Mouse (Mus musculus) forebrain, embryonic 14.5 days (tissue): ENCODE measurements around the gene Slc5a4a. TPM values are rescaled to one million over a fixed set of nuclear protein-coding genes. Genes with fewer than 3 reads are reported as not detected.
A peak's percentile ranks its signal among the peaks of the same experiment; 100 is the strongest.

ENCODE experiments used
- ATAC-seq: fragments of 200-750 bp; cut with Nextera tagmentation; 2 replicates; pipeline ENCODE4 v1.8.0; 2017; ENCODE audit warnings: mild to moderate bottlenecking, moderate library complexity
- DNase-seq: peaks from one replicate; pipeline ENCODE4 v3.0.0-alpha.2; 2015; ENCODE audit warnings: low spot score
- H3K27ac ChIP-seq: fragments of 300-500 bp; sonication (generic); 2 replicates; pipeline ENCODE4 v1.5.1; 2014; ENCODE audit warnings: low read depth, mild to moderate bottlenecking, control low read depth, low read length, moderate library complexity
- H3K27me3 ChIP-seq: fragments of 300-500 bp; sonication (generic); replicated peaks from 2 replicates; pipeline ENCODE4 v1.6.1; 2014; ENCODE audit warnings: low read length, control low read depth, mixed read lengths; ENCODE audit not compliant: control insufficient read depth, insufficient read depth
- H3K36me3 ChIP-seq: fragments of 300-500 bp; sonication (generic); 2 replicates; pipeline ENCODE4 v1.6.1; 2014; ENCODE audit warnings: low read length, control low read depth; ENCODE audit not compliant: control insufficient read depth, insufficient read depth
- H3K4me1 ChIP-seq: fragments of 300-500 bp; sonication (generic); 2 replicates; pipeline ENCODE4 v1.6.1; 2014; ENCODE audit warnings: antibody characterized with exemption, low read length, control low read depth; ENCODE audit not compliant: control insufficient read depth, insufficient read depth
- H3K4me2 ChIP-seq: fragments of 300-500 bp; sonication (generic); 2 replicates; pipeline ENCODE4 v1.6.1; 2014; ENCODE audit warnings: mild to moderate bottlenecking, control low read depth, low read length
- H3K4me3 ChIP-seq: fragments of 300-500 bp; sonication (generic); 2 replicates; pipeline ENCODE4 v1.5.1; 2014; ENCODE audit warnings: low read depth, low read length, control low read depth
- H3K9ac ChIP-seq: fragments of 300-500 bp; sonication (generic); 2 replicates; pipeline ENCODE4 v1.6.1; 2014; ENCODE audit warnings: mild to moderate bottlenecking, low read length, control low read depth, moderate library complexity
- H3K9me3 ChIP-seq: fragments of 300-500 bp; sonication (generic); replicated peaks from 2 replicates; pipeline ENCODE4 v1.6.1; 2016; ENCODE audit warnings: low read length, control low read depth, mixed read lengths; ENCODE audit not compliant: control insufficient read depth
- WGBS: fragments of 180-500 bp; shearing (Covaris S2); extraction: QIAGEN DNeasy Blood & Tissue Kit; methylation state at CpG from one replicate; pipeline ENCODE4 v1.1.7; 2014; 5-methylcytosine and 5-hydroxymethylcytosine counted together
- polyA plus RNA-seq: library from polyadenylated mRNA; unstranded; fragments of >200 nt; fragmentation: Nextera tagmentation; extraction: Ambion mirVana; gene quantifications from 2 replicates; pipeline ENCODE4 v1.2.1, GENCODE M21; 2014

Gene Slc5a4a
- polyA plus RNA-seq, 1 experiment from 2014 or later: not detected

DNA sequence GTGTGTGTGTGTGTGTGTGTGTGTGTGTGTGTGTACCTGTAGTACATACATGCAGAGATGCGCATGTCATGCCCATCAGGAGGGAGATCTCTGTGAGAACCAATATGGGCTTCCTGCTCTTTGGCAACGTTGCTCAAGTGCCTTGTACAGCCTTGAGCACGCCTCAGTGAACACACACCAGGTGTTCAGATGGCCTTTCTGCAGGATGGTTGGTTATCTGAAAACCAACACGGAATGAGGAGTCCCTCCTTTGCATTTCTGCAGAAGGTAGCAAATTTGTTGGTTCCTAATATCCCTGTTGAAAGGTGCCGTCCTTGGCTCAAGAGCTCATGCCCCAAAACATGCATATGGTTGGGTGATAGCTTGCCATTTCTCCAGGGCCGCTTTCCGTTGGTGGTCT, 8.7 kb downstream of the Slc5a4a start:
- Histone ChIP-seq H3K4me3 (no peak overlapping the region), H3K4me1 (no peaks in the 10 kb centered on the region), H3K27me3 (no peaks in the 10 kb centered on the region), H3K27ac (no peak overlapping the region), H3K4me2 (no peak overlapping the region), H3K9me3 (no peaks in the 10 kb centered on the region), H3K9ac (no peak overlapping the region), H3K36me3 (no peaks in the 10 kb centered on the region)
- 81% methylated on average over 7 of the region's 7 CpGs for WGBS
- no peak for DNase-seq
- no peak for ATAC-seq

DNA sequence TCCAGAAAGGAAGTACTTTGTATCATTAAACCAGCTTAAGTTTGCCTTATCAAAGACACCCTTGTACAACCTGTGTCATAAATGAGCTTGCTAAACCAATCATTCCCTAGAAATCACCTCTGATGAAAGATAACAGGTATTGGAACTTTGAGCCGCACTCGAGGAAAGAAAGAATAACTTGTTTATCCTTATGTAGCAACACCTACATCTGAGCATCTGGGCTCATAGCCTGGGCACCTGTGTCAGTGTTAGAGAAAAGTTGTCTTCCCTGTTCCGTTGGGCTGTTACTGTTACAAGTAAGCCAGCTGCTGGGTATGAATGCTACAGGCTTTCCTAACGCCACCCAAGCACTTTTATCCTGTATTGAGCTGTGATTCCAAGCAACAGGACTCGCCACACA, 10.3 kb downstream of the Slc5a4a start:
- DNase-seq: no peak
- 80% methylated on average over 5 of the region's 5 CpGs for WGBS
- Histone ChIP-seq H3K4me3 (no peak overlapping the region), H3K4me2 (no peak overlapping the region), H3K27ac (no peak overlapping the region), H3K27me3 (no peaks in the 10 kb centered on the region), H3K9ac (no peak overlapping the region), H3K36me3 (no peaks in the 10 kb centered on the region), H3K4me1 (no peaks in the 10 kb centered on the region), H3K9me3 (no peaks in the 10 kb centered on the region)
- ATAC-seq: no peak

DNA sequence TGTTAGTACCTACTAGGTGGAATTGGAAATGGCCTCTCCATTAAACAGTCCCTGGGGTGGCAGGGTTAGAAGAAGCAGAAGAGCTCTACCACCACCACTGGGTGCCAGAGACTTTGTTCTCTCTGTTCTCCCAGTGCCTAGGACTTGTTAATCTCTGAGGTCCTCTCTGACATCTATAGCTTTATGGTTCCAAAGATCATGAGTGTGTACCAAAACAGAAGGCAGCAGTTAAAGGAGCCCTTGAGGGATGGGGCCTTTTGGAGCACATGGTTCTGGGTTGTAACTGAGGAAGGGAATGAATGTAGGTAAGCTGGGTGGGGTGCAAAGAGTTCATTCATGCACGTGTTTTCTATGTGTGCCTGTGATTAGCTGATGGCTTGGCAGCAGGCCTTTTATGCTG, 10.8 kb downstream of the Slc5a4a start:
- DNase-seq (no peak), ATAC-seq (no peak)
- H3K9me3 ChIP-seq: no peaks in the 10 kb centered on the region
- no peaks in the 10 kb centered on the region for H3K36me3 ChIP-seq
- 73% methylated on average over 1 of the region's 1 CpGs for WGBS
- H3K9ac ChIP-seq: no peak overlapping the region
- no peak overlapping the region for H3K4me3 ChIP-seq
- H3K4me2 ChIP-seq: no peak overlapping the region
- H3K4me1 ChIP-seq: no peaks in the 10 kb centered on the region
- H3K27me3 ChIP-seq: no peaks in the 10 kb centered on the region
- no peak overlapping the region for H3K27ac ChIP-seq

DNA sequence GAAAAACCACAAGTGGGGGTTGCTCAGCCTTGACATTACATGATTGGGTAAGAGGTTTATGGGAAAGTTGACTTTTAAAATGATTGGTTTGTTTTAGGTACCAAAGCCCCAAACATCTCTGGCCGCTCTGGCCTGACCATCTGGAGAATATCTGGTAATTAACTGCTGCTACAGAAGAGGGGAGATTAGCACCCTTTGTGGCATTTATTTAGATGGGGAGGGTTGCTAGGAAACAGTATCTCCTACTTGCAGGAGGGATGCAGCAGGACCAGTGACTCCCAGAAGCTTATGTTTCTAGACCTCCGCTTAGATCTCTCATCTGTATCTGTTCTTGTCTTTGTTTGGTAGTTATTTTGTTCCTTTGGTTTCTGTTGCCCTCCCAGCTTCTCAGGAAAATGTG, 27.6 kb downstream of the Slc5a4a start:
- ATAC-seq: no peak
- DNase-seq: peak; percentile 41
- H3K27ac ChIP-seq: no peak overlapping the region
- no peak overlapping the region for H3K4me2 ChIP-seq
- H3K9ac ChIP-seq: no peak overlapping the region
- H3K9me3 ChIP-seq: no peaks in the 10 kb centered on the region
- WGBS: 21% methylated on average over 2 of the region's 2 CpGs
- no peaks in the 10 kb centered on the region for H3K36me3 ChIP-seq
- no peaks in the 10 kb centered on the region for H3K4me1 ChIP-seq
- no peaks in the 10 kb centered on the region for H3K27me3 ChIP-seq
- H3K4me3 ChIP-seq: no peak overlapping the region

DNA sequence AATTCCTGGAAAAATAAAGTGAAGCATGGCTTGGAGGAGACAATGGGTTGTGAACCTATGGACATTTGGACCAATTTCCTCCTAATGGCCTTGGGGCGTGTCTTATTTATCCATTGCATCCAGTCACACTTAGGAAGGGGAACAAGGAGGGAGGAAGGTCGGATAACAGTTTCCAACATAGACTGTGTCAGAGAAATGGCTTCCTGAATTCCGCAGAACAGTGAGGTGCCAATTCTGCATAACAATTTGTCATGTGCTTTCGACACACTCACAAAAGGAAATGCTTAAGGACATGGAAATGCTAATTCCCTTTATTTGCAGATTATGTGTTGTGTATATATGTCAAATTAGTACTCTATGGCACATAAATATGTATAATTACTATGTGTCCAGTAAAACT, 38.0 kb downstream of the Slc5a4a start:
- Histone ChIP-seq H3K27me3 (no peaks in the 10 kb centered on the region), H3K9ac (no peak overlapping the region), H3K36me3 (no peaks in the 10 kb centered on the region), H3K4me1 (no peaks in the 10 kb centered on the region), H3K4me3 (no peak overlapping the region), H3K27ac (no peak overlapping the region), H3K4me2 (no peak overlapping the region), H3K9me3 (no peaks in the 10 kb centered on the region)
- no peak for DNase-seq
- no peak for ATAC-seq
- 82% methylated on average over 4 of the region's 4 CpGs for WGBS

DNA sequence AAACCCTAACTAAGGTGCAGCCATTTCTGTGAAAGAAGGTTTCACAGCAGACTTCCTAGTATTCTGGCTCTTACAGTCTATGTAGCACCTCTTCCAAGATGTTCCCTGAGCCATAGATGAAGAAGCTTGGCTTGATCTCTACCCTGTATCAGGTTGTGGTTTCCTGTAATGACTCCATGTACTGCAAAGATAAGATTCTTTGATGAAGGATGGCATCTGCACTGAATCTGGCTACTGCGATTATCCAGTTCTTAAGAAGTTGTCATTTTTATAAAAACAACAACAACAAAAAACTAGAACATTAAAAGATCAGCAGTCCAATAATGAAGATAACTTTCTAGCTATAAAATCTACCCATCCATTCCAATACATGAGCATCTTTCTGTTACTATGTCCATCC, 40.8 kb downstream of the Slc5a4a start:
- ATAC-seq: no peak

DNA sequence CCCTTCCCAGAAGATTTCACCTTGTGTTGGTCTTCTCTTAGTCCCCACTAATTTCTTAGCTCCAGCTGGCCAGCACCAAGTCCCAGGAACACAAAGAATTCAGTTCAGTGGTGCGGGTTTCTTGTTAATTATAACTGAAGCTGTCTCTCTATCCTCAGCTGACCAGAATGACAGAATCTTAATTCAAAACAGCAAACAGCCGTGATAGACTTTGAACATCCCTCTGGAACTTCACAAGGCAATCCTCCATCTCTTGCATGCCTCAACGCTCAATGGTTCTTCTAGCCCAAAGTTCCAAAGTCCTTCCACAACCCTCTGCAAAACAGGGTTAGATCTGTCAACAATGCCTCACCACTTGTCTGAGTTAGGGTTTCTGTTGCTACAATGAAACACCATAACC, 54.2 kb downstream of the Slc5a4a start:
- Histone ChIP-seq H3K27me3 (no peaks in the 10 kb centered on the region), H3K36me3 (peaks cover 7% of the 10 kb centered on the region), H3K27ac (no peak overlapping the region), H3K9ac (no peak overlapping the region), H3K9me3 (no peaks in the 10 kb centered on the region), H3K4me3 (no peak overlapping the region), H3K4me1 (no peaks in the 10 kb centered on the region), H3K4me2 (no peak overlapping the region)
- ATAC-seq: no peak
- no peak for DNase-seq
- WGBS: 93% methylated on average over 3 of the region's 3 CpGs

More for the DNA sequence above, 40.8 kb downstream of the Slc5a4a start:
- no peaks in the 10 kb centered on the region for H3K36me3 ChIP-seq
- H3K27ac ChIP-seq: no peak overlapping the region
- H3K27me3 ChIP-seq: no peaks in the 10 kb centered on the region
- H3K4me3 ChIP-seq: no peak overlapping the region
- H3K4me2 ChIP-seq: no peak overlapping the region
- no peaks in the 10 kb centered on the region for H3K4me1 ChIP-seq
- no peaks in the 10 kb centered on the region for H3K9me3 ChIP-seq
- 96% methylated on average over 1 of the region's 1 CpGs for WGBS
- no peak for DNase-seq
- no peak overlapping the region for H3K9ac ChIP-seq

DNA sequence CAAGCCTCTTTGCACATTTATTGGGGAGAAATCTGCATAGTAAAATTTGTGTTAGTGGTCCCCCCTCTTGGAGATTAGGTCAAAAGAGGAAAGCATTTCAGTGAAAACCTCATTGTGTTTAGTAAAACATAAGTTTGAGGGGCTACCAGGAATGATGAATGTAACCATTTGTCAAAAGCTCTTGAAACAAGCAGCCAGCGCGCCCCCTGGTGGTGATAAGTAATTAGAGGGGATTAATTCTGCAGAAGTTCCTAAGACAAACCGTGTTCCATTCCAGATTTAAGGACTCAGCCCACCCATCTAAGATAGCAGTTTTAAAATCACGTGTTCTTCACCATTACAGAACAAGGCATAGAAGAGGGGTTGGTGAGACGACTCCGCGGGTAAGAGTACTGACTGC, 54.7 kb downstream of the Slc5a4a start:
- DNase-seq: peak; percentile 85
- Histone ChIP-seq H3K36me3 (peaks cover 12% of the 10 kb centered on the region), H3K4me2 (no peak overlapping the region), H3K9ac (no peak overlapping the region), H3K27ac (no peak overlapping the region), H3K4me3 (no peak overlapping the region), H3K9me3 (no peaks in the 10 kb centered on the region), H3K4me1 (no peaks in the 10 kb centered on the region), H3K27me3 (no peaks in the 10 kb centered on the region)
- 20% methylated on average over 7 of the region's 7 CpGs for WGBS
- no peak for ATAC-seq

DNA sequence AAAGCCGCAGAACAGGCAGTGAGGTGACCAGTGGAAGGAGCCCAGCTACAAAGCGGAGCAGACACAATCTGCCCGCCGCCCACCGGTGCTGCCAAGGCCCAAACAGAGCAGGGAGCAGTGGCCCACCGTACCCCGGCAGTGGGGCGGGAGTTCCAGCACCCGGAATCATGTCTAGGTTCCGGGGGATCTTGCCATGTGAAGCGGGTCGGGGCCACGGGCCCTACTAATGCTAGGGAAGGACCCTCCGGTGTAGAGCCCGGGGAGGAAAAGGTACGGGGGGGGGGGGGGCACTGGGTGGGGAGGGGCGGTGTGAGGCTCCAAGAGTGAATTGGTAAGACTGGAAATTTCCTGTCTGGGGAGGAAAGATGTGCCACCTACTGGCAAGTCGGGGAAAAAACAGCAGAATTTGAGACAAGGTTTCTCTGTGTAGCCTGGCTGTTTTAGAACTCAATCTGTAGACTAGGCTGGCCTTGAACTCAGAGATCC, 56.6 kb downstream of the Slc5a4a start:
- DNase-seq: peak; percentile 55
- H3K4me2 ChIP-seq: peak overlapping the region; percentile 43
- no peak overlapping the region for H3K27ac ChIP-seq
- no peaks in the 10 kb centered on the region for H3K27me3 ChIP-seq
- peaks cover 31% of the 10 kb centered on the region for H3K36me3 ChIP-seq
- no peaks in the 10 kb centered on the region for H3K4me1 ChIP-seq
- ATAC-seq: peak; percentile 54
- peak overlapping the region; percentile 24 for H3K4me3 ChIP-seq
- no peaks in the 10 kb centered on the region for H3K9me3 ChIP-seq
- WGBS: 26% methylated on average over 14 of the region's 18 CpGs
- peak overlapping the region; percentile 44 for H3K9ac ChIP-seq
